Mouse (Mus musculus) effector memory CD4-positive, alpha-beta T cell, adult 5 months (primary cell): ENCODE results near the gene Slc7a11. TPM values are rescaled to one million over a fixed set of nuclear protein-coding genes. Genes with fewer than 3 reads are reported as not detected.

Source experiments
- polyA plus RNA-seq: library from polyadenylated mRNA; unstranded; fragments of 100-300 nt; shearing (Covaris generic); gene quantifications from one replicate; pipeline ENCODE4 v1.2.1, GENCODE M21; 2017

The Slc7a11 gene
- polyA plus RNA-seq, result 0.16 TPM

DNA sequence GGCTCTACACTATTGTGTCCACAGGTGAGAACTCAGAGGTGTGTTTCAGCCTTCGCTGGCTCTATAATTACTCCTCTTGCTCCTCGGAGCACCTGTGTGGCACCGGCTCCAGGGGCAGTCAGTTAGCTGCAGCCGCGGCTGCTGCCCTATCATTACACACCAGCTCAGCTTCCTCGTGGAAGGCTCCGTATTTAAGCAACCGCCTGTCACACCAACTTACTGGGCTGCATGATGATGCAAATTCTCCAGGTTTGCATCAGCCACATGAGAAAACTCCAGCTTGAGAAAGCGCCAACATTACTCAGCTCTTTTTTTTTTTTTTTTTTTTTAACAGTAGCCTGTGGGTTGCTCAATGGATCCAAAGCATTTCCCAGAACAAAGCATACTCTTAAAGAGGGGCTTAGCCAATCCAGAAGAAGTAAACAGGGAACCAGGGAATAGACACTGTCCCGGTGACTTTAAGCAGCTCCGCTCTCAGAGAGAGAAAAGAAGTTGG, at the start of gene Slc7a11:
Gene Slc7a11 (minus strand): TSS at position 194 of the 496 bp plus-strand sequence.

